Mouse (Mus musculus): Measurements from ENCODE around the gene Rnf141.

GRCm38 (mm10) chr7:110803131-110803530 is 41.1 kb downstream of the Rnf141 start:
- TF ChIP-seq POLR2A (IDR thresholded peaks at IDR 0.05; ENCODE audit: low read depth, low read length) (no peak), CTCF (IDR thresholded peaks at IDR 0.05; ENCODE audit: extremely low read depth, insufficient read depth, insufficient read length, insufficient replicate concordance) (no peak)
